Mouse (Mus musculus) liver, embryonic 15.5 days (tissue): ENCODE data around the gene Khdc3. TPM values are rescaled to one million over a fixed set of nuclear protein-coding genes. Genes with fewer than 3 reads are reported as not detected.
A peak's percentile ranks its signal among the peaks of the same experiment; 100 is the strongest.

Source experiments
- ATAC-seq: fragments of 200-750 bp; cut with Nextera tagmentation; 2 replicates; pipeline ENCODE4 v1.8.0; 2017; ENCODE audit warnings: moderate number of reproducible peaks, mild to moderate bottlenecking, moderate library complexity; ENCODE audit not compliant: insufficient read depth
- H3K27ac ChIP-seq: fragments of 300-500 bp; sonication (generic); replicated peaks from 2 replicates; pipeline ENCODE4 v1.5.1; 2015; ENCODE audit warnings: mild to moderate bottlenecking, inconsistent platforms
- H3K27me3 ChIP-seq: fragments of 300-500 bp; sonication (generic); 2 replicates; pipeline ENCODE4 v1.6.1; 2015; ENCODE audit warnings: mild to moderate bottlenecking, inconsistent platforms
- H3K36me3 ChIP-seq: fragments of 300-500 bp; sonication (generic); replicated peaks from 2 replicates; pipeline ENCODE4 v1.6.1; 2015; ENCODE audit warnings: moderate library complexity, mild to moderate bottlenecking, inconsistent platforms
- H3K4me1 ChIP-seq: fragments of 300-500 bp; sonication (generic); replicated peaks from 2 replicates; pipeline ENCODE4 v1.6.1; 2015; ENCODE audit warnings: inconsistent platforms
- H3K4me2 ChIP-seq: fragments of 300-500 bp; sonication (generic); 2 replicates; pipeline ENCODE4 v1.6.1; 2015; ENCODE audit warnings: moderate library complexity, mild to moderate bottlenecking, inconsistent platforms
- H3K4me3 ChIP-seq: fragments of 300-500 bp; sonication (generic); replicated peaks from 2 replicates; pipeline ENCODE4 v1.5.1; 2015; ENCODE audit warnings: mild to moderate bottlenecking, inconsistent platforms
- H3K9ac ChIP-seq: fragments of 300-500 bp; sonication (generic); 2 replicates; pipeline ENCODE4 v1.6.1; 2015; ENCODE audit warnings: moderate library complexity, mild to moderate bottlenecking, inconsistent platforms
- H3K9me3 ChIP-seq: fragments of 300-500 bp; sonication (generic); replicated peaks from 2 replicates; pipeline ENCODE4 v1.6.1; 2016; ENCODE audit warnings: inconsistent platforms
- WGBS: fragments of 180-500 bp; shearing (Covaris S2); methylation state at CpG from one replicate; pipeline ENCODE4 v1.1.7; 2015; ENCODE audit warnings: mixed read lengths; ENCODE audit not compliant: insufficient replicate concordance; 5-methylcytosine and 5-hydroxymethylcytosine counted together
- polyA plus RNA-seq: library from polyadenylated mRNA; unstranded; fragments of >200 nt; fragmentation: Nextera tagmentation; extraction: Ambion mirVana; gene quantifications from 2 replicates; pipeline ENCODE4 v1.2.1, GENCODE M21; 2015

Khdc3 gene
- polyA plus RNA-seq, 1 experiment from 2014 or later = 0.05 TPM

DNA sequence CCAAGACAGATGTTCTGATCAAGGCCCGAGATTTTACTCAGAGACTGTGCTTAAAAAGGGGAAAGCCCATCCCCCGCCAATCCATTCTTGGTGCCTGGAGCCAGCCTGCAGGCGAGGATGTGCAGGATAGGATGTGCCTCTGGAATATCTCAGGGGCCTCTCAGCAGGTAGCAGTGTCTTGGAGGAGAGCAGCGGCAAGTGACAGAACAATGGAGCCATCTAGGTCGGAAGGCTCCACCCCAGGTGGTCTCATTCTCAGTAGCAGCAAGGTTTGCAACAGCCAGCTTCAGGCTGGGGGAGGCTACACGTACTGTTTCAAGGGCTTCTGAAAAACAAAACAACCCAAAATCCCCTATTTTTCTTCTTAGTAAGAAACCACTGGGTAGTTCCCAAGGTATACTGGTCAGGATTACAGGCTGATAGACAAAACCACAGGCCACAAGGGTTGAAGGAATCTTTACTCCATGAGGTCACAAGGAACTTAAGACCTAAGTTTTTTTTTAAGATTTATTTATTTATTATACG lies 21.8 kb upstream of the Khdc3 start:
- no peaks in the 10 kb centered on the region for H3K9me3 ChIP-seq
- H3K27me3 ChIP-seq = no peaks in the 10 kb centered on the region
- no peak for ATAC-seq
- no peak overlapping the region for H3K4me2 ChIP-seq
- no peak overlapping the region for H3K9ac ChIP-seq
- 57% methylated on average over 7 of the region's 7 CpGs for WGBS
- H3K4me1 ChIP-seq = no peaks in the 10 kb centered on the region
- no peak overlapping the region for H3K4me3 ChIP-seq
- no peaks in the 10 kb centered on the region for H3K36me3 ChIP-seq
- no peak overlapping the region for H3K27ac ChIP-seq

DNA sequence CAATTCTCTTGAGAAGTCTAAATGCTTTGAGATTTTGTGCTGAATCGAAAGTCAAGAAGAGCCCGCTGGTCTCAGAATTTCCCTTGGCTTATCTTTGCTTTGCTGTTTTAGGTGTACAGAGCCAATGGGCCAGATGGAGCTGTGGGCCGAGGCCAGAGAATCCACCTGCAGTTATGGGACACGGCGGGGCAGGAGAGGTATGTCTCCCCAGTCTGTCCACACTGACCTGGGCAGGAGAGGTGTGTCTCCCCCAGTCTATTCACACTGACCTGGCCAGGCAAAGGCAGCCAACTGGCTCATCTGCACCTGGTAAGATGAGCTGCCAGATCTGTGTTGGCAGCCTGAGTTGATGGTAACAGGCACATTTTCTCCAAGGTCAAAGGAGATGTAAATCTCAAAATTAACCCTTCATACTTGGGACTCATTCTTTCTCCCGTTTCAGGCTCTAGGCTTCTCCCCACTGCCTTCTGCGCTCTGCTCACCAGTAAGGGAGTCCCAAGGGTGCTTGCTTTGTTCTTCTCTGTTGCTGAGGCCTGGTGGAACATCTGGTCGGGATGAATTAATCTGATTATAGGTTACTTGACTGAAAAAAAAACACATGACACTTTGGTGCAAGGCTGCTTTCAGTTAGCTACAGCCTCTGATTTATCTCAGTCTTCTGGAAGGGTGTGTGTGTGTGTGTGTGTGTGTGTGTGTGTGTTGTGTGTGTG lies 19.2 kb upstream of the Khdc3 start:
- WGBS = 68% methylated on average over 8 of the region's 8 CpGs
- Histone ChIP-seq H3K4me3 (no peak overlapping the region), H3K9ac (no peak overlapping the region), H3K36me3 (0 out of 2 replicates have a peak, but pooled peaks cover 3% of the 10 kb centered on the region), H3K27ac (no peak overlapping the region), H3K4me2 (no peak overlapping the region), H3K9me3 (no peaks in the 10 kb centered on the region), H3K4me1 (peaks cover 12% of the 10 kb centered on the region; the same call in 1 of the 2 replicates), H3K27me3 (no peaks in the 10 kb centered on the region)
- ATAC-seq = no peak

GRCm38 (mm10) chr9:73083956-73084355 lies 17.7 kb upstream of the Khdc3 start:
- Histone ChIP-seq H3K9ac (no peak overlapping the region), H3K27ac (no peak overlapping the region), H3K36me3 (0 out of 2 replicates have a peak, but pooled peaks cover 3% of the 10 kb centered on the region), H3K4me1 (peaks cover 12% of the 10 kb centered on the region; the same call in 1 of the 2 replicates), H3K27me3 (no peaks in the 10 kb centered on the region), H3K9me3 (no peaks in the 10 kb centered on the region), H3K4me2 (no peak overlapping the region), H3K4me3 (no peak overlapping the region)
- 54% methylated on average over 6 of the region's 6 CpGs for WGBS
- no peak for ATAC-seq

GRCm38 (mm10) chr9:73085845-73086244 lies 15.8 kb upstream of the Khdc3 start:
- Histone ChIP-seq H3K4me1 (peaks cover 12% of the 10 kb centered on the region; the same call in 1 of the 2 replicates), H3K4me3 (no peak overlapping the region), H3K9me3 (no peaks in the 10 kb centered on the region), H3K4me2 (no peak overlapping the region), H3K27ac (peak overlapping the region; percentile 51; the same call in 1 of the 2 replicates), H3K9ac (no peak overlapping the region), H3K27me3 (no peaks in the 10 kb centered on the region), H3K36me3 (0 out of 2 replicates have a peak, but pooled peaks cover 3% of the 10 kb centered on the region)
- ATAC-seq = no peak
- 11% methylated on average over 6 of the region's 6 CpGs for WGBS

DNA sequence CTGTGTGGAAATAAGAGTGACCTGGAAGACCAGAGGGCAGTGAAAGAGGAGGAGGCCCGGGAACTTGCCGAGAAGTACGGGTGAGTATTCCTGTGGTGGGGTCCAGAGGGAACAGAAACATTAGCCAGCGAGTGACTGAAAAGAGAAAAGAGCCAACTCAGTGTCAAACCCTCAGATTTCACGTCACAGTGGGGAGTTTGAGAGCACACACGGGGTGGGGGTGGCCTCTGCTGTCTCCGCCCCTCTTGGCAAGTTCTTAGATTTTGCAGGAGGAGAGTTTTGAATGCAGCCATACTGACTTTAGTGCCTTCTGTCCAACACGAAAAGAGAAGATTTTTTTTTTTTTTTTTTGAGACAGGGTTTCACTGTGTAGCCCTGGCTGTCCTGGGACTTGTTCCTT lies 14.5 kb upstream of the Khdc3 start:
- H3K27ac ChIP-seq = peak overlapping the region; percentile 42; the same call in 1 of the 2 replicates
- no peaks in the 10 kb centered on the region for H3K27me3 ChIP-seq
- ATAC-seq = no peak
- H3K4me2 ChIP-seq = no peak overlapping the region
- H3K9ac ChIP-seq = no peak overlapping the region
- peaks cover 12% of the 10 kb centered on the region; the same call in 1 of the 2 replicates for H3K4me1 ChIP-seq
- 0 out of 2 replicates have a peak, but pooled peaks cover 3% of the 10 kb centered on the region for H3K36me3 ChIP-seq
- H3K4me3 ChIP-seq = no peak overlapping the region
- WGBS = 51% methylated on average over 8 of the region's 8 CpGs
- H3K9me3 ChIP-seq = no peaks in the 10 kb centered on the region

DNA sequence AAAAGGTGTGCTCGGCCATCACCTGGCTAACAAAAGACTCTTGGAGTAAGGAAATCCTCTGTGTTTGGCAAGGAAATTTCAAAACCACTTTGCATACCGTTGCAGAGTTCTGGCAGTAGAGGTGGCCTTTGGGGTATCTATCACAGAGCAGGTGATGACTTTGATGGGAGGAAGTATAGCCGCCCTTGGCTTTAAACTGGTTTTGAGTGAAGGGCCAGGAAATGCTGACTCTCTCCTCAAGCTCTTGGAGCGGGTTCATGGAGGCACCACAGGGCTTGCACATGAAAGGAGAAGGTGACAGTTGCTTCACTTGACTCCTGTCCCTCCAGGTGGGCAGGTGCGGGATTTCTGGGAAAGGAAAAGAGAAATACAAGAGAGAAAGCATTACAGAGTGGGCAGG lies 14.1 kb upstream of the Khdc3 start:
- peaks cover 12% of the 10 kb centered on the region; the same call in 1 of the 2 replicates for H3K4me1 ChIP-seq
- 42% methylated on average over 5 of the region's 5 CpGs for WGBS

GRCm38 (mm10) chr9:73089222-73089920 lies 12.3 kb upstream of the Khdc3 start:
- H3K27me3 ChIP-seq = no peaks in the 10 kb centered on the region
- WGBS = 34% methylated on average over 16 of the region's 16 CpGs
- peaks cover 12% of the 10 kb centered on the region; the same call in 1 of the 2 replicates for H3K4me1 ChIP-seq
- peak; percentile 60 for ATAC-seq
- H3K9me3 ChIP-seq = no peaks in the 10 kb centered on the region
- H3K27ac ChIP-seq = peak overlapping the region; percentile 24
- no peak overlapping the region for H3K9ac ChIP-seq
- no peak overlapping the region for H3K4me2 ChIP-seq
- no peak overlapping the region for H3K4me3 ChIP-seq
- H3K36me3 ChIP-seq = 0 out of 2 replicates have a peak, but pooled peaks cover 3% of the 10 kb centered on the region

More for the DNA sequence above, 14.1 kb upstream of the Khdc3 start:
- H3K9me3 ChIP-seq = no peaks in the 10 kb centered on the region
- 0 out of 2 replicates have a peak, but pooled peaks cover 3% of the 10 kb centered on the region for H3K36me3 ChIP-seq
- ATAC-seq = no peak
- no peak overlapping the region for H3K27ac ChIP-seq
- no peak overlapping the region for H3K4me2 ChIP-seq
- H3K9ac ChIP-seq = no peak overlapping the region
- no peaks in the 10 kb centered on the region for H3K27me3 ChIP-seq
- no peak overlapping the region for H3K4me3 ChIP-seq

DNA sequence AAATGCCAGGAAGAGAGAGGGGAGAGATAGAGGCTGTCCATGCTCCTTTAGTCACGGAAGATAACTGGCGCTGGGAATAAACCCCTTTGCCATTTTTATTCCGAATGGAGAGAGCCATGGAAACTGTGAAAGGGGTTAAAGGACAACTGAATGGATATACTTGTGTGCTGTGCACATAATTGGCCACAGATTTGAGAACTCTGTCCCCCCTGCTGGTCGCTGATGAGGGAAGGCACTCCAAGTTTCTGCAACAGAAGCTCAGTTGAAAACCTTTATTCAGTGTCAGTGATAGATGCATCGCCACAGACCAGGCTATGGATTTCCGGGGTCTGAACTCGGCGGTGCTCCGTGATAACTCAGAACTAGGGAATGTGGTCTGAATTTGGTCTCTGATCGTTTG lies 11.5 kb upstream of the Khdc3 start:
- Histone ChIP-seq H3K27me3 (no peaks in the 10 kb centered on the region), H3K36me3 (0 out of 2 replicates have a peak, but pooled peaks cover under 1% of the 10 kb centered on the region), H3K4me1 (peaks cover 10% of the 10 kb centered on the region; the same call in 1 of the 2 replicates), H3K4me2 (no peak overlapping the region), H3K27ac (0 out of 2 replicates have a peak overlapping the region, but pooled peaks have one; percentile 38), H3K4me3 (no peak overlapping the region), H3K9ac (no peak overlapping the region), H3K9me3 (no peaks in the 10 kb centered on the region)
- ATAC-seq = no peak
- 71% methylated on average over 10 of the region's 10 CpGs for WGBS

DNA sequence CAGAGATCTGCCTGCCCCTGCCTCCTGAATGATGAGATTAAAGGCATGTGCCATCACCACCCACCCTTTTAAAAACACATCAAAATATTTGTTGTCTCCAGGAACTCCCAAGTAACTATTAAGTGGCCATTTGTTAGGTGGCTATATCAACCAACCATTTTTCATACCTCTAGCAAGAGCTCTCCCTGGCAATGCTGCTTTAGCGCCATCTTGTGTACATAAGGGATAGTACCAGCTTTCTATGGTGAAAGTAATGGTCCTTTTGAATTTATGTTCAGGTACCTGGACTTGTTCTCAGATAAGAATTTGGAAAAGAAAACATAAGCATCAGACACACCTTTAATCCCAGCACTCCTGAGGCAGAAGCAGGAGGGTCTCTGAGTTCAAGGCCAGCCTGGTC lies 9.9 kb upstream of the Khdc3 start:
- Histone ChIP-seq H3K9me3 (no peaks in the 10 kb centered on the region), H3K4me3 (no peak overlapping the region), H3K4me2 (no peak overlapping the region), H3K9ac (no peak overlapping the region), H3K4me1 (0 out of 2 replicates have a peak, but pooled peaks cover 2% of the 10 kb centered on the region), H3K27ac (no peak overlapping the region), H3K27me3 (0 out of 2 replicates have a peak, but pooled peaks cover 4% of the 10 kb centered on the region), H3K36me3 (no peaks in the 10 kb centered on the region)
- ATAC-seq = no peak
- WGBS = 0% methylated on average over 1 of the region's 1 CpGs

GRCm38 (mm10) chr9:73094580-73094979 lies 7.1 kb upstream of the Khdc3 start:
- Histone ChIP-seq H3K36me3 (no peaks in the 10 kb centered on the region), H3K4me2 (no peak overlapping the region), H3K4me3 (no peak overlapping the region), H3K27ac (no peak overlapping the region), H3K9me3 (no peaks in the 10 kb centered on the region), H3K9ac (no peak overlapping the region), H3K27me3 (0 out of 2 replicates have a peak, but pooled peaks cover 4% of the 10 kb centered on the region), H3K4me1 (no peaks in the 10 kb centered on the region)
- no peak for ATAC-seq
- WGBS = 70% methylated on average over 17 of the region's 17 CpGs

GRCm38 (mm10) chr9:73097898-73098297 lies 3.7 kb upstream of the Khdc3 start:
- Histone ChIP-seq H3K9ac (no peak overlapping the region), H3K27ac (no peak overlapping the region), H3K4me2 (no peak overlapping the region), H3K4me3 (no peak overlapping the region), H3K9me3 (no peaks in the 10 kb centered on the region), H3K27me3 (peaks cover 16% of the 10 kb centered on the region), H3K4me1 (no peaks in the 10 kb centered on the region), H3K36me3 (no peaks in the 10 kb centered on the region)
- no peak for ATAC-seq
- 62% methylated on average over 2 of the region's 2 CpGs for WGBS
